Mouse (Mus musculus) frontal cortex, postnatal 25 days (tissue): Measurements from ENCODE around the gene Paics.
"Not testable (repeated sequence)": the region's sequence is repeated elsewhere in the genome, so short reads cannot be mapped to it uniquely, and the experiment has no call there.

Experiments used
- DNase-seq, 2 experiments: peaks; one replicate each; pipeline ENCODE4 v3.0.0; 2022; ENCODE audit warnings: low spot score in 2 of 2

Gene Paics

GRCm38 (mm10) chr5:76951106-76952027, at the start of gene Paics, which contains the start of gene Ppat:
Paics (plus strand) TSS chr5:76951307.
Ppat (minus strand) TSS chr5:76951578.
- DNase-seq = peak; percentile 87 to 93

- DNase-seq = no peak
Observed at GRCm38 (mm10) chr5:76902131-76902530, 49.0 kb upstream of the Paics start.

- DNase-seq = no peak
Observed at GRCm38 (mm10) chr5:76904713-76905404, 46.2 kb upstream of the Paics start.

GRCm38 (mm10) chr5:76905405-76906154, 45.5 kb upstream of the Paics start, which contains the start of gene Aasdh:
Aasdh (minus strand) TSS chr5:76905514.
- peak; percentile 90 to 94 for DNase-seq

- DNase-seq = no peak
Observed at GRCm38 (mm10) chr5:76906155-76906499, 45.0 kb upstream of the Paics start.

GRCm38 (mm10) chr5:76910807-76911206, 40.3 kb upstream of the Paics start:
- no peak for DNase-seq

GRCm38 (mm10) chr5:76912522-76912921, 38.6 kb upstream of the Paics start:
- DNase-seq = not testable (repeated sequence)

GRCm38 (mm10) chr5:76922833-76923232, 28.3 kb upstream of the Paics start:
- DNase-seq = no peak

GRCm38 (mm10) chr5:76923428-76923827, 27.7 kb upstream of the Paics start:
- DNase-seq = peak in 1 of 2 experiments; percentile 43

- DNase-seq = no peak
Observed at GRCm38 (mm10) chr5:76924296-76924695, 26.8 kb upstream of the Paics start.

GRCm38 (mm10) chr5:76928124-76928832, 22.8 kb upstream of the Paics start:
- DNase-seq = no peak

- DNase-seq = no peak
Observed at GRCm38 (mm10) chr5:76929180-76929877, 21.8 kb upstream of the Paics start.

- no peak for DNase-seq
Observed at GRCm38 (mm10) chr5:76939717-76940116, 11.4 kb upstream of the Paics start.

GRCm38 (mm10) chr5:76941975-76942374, 9.1 kb upstream of the Paics start:
- DNase-seq = no peak

GRCm38 (mm10) chr5:76942505-76942904, 8.6 kb upstream of the Paics start:
- DNase-seq = no peak

GRCm38 (mm10) chr5:76944965-76945677, 6.0 kb upstream of the Paics start:
- no peak for DNase-seq

- no peak for DNase-seq
Observed at GRCm38 (mm10) chr5:76945678-76946033, 5.5 kb upstream of the Paics start.

- DNase-seq = no peak
Observed at GRCm38 (mm10) chr5:76947142-76947541, 4.0 kb upstream of the Paics start.

GRCm38 (mm10) chr5:76947758-76948157, 3.3 kb upstream of the Paics start:
- no peak for DNase-seq
